Mouse (Mus musculus): Measurements from ENCODE around the gene Miga2.

The Miga2 gene

GRCm38 (mm10) chr2:30363773-30364650, at the start of gene Miga2:
Miga2 (plus strand) TSS chr2:30364233.
- DNase-seq (ENCODE audit: low read depth) = peak; percentile 99

GRCm38 (mm10) chr2:30316136-30316535, 47.9 kb upstream of the Miga2 start:
- DNase-seq (ENCODE audit: low read depth) = no peak

GRCm38 (mm10) chr2:30316955-30317354, 47.1 kb upstream of the Miga2 start:
- no peak for DNase-seq (ENCODE audit: low read depth)

GRCm38 (mm10) chr2:30319260-30319659, 44.8 kb upstream of the Miga2 start:
- no peak for DNase-seq (ENCODE audit: low read depth)

GRCm38 (mm10) chr2:30323111-30323510, 40.9 kb upstream of the Miga2 start:
- no peak for DNase-seq (ENCODE audit: low read depth)

GRCm38 (mm10) chr2:30325296-30325695, 38.7 kb upstream of the Miga2 start:
- no peak for DNase-seq (ENCODE audit: low read depth)

- no peak for DNase-seq (ENCODE audit: low read depth)
Measured at GRCm38 (mm10) chr2:30327276-30327675, 36.8 kb upstream of the Miga2 start.

GRCm38 (mm10) chr2:30328791-30329190, 35.2 kb upstream of the Miga2 start:
- DNase-seq (ENCODE audit: low read depth) = no peak

GRCm38 (mm10) chr2:30335324-30335723, 28.7 kb upstream of the Miga2 start:
- DNase-seq (ENCODE audit: low read depth) = no peak

GRCm38 (mm10) chr2:30336174-30336915, 27.7 kb upstream of the Miga2 start:
- no peak for DNase-seq (ENCODE audit: low read depth)

- DNase-seq (ENCODE audit: low read depth) = no peak
Measured at GRCm38 (mm10) chr2:30337179-30337578, 26.9 kb upstream of the Miga2 start.

GRCm38 (mm10) chr2:30342061-30342460, 22.0 kb upstream of the Miga2 start:
- no peak for DNase-seq (ENCODE audit: low read depth)

- DNase-seq (ENCODE audit: low read depth) = no peak
Measured at GRCm38 (mm10) chr2:30342544-30342943, 21.5 kb upstream of the Miga2 start.

GRCm38 (mm10) chr2:30343601-30344137, 20.4 kb upstream of the Miga2 start:
- no peak for DNase-seq (ENCODE audit: low read depth)

GRCm38 (mm10) chr2:30345971-30346676, 17.9 kb upstream of the Miga2 start:
- DNase-seq (ENCODE audit: low read depth) = no peak

- DNase-seq (ENCODE audit: low read depth) = no peak
Measured at GRCm38 (mm10) chr2:30349196-30349595, 14.8 kb upstream of the Miga2 start.

GRCm38 (mm10) chr2:30351149-30351548, 12.9 kb upstream of the Miga2 start:
- no peak for DNase-seq (ENCODE audit: low read depth)

- DNase-seq (ENCODE audit: low read depth) = no peak
Measured at GRCm38 (mm10) chr2:30355861-30356260, 8.2 kb upstream of the Miga2 start.

GRCm38 (mm10) chr2:30356266-30356665, 7.8 kb upstream of the Miga2 start:
- no peak for DNase-seq (ENCODE audit: low read depth)

- DNase-seq (ENCODE audit: low read depth) = no peak
Measured at GRCm38 (mm10) chr2:30356906-30357305, 7.1 kb upstream of the Miga2 start.

GRCm38 (mm10) chr2:30357552-30358510, 6.2 kb upstream of the Miga2 start:
- no peak for DNase-seq (ENCODE audit: low read depth)
